Mouse (Mus musculus) urinary bladder, postnatal 36 days (tissue): ENCODE data around the gene Strada.

Experiments
- DNase-seq, 2 experiments: peaks; one replicate each; pipeline ENCODE4 v3.0.0; 2022; ENCODE audit warnings: low spot score in 2 of 2, mixed read lengths in 1 of 2

Gene Strada

GRCm38 (mm10) chr11:106187326-106187725, 14.6 kb downstream of the Strada start:
- no peak for DNase-seq

GRCm38 (mm10) chr11:106180449-106180801, 21.5 kb downstream of the Strada start:
- no peak for DNase-seq

- DNase-seq = no peak
Measured at GRCm38 (mm10) chr11:106179711-106180448, 22.1 kb downstream of the Strada start.

GRCm38 (mm10) chr11:106178036-106178782, 23.8 kb downstream of the Strada start:
- DNase-seq = no peak

DNA sequence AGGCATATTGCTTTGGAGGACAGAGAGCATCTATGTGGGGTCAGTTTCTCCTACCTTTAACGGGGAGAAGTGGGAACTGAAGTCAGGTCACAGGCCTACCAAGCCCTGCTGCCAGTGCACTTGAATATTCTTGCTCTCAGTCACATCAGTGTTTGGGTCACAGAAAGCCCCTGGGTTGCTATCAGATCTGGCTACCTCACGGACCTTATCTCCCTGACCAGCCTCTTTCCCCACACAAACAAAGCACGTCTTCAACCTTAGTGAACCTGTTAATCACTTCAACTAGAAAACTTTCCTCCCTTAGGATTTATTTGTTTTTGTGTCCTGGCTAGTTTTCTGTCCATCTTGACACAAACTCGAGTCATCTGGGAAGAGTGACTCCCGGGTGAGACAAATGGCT, 25.6 kb downstream of the Strada start:
- no peak for DNase-seq

GRCm38 (mm10) chr11:106175081-106175480, 26.9 kb downstream of the Strada start:
- no peak for DNase-seq

DNA sequence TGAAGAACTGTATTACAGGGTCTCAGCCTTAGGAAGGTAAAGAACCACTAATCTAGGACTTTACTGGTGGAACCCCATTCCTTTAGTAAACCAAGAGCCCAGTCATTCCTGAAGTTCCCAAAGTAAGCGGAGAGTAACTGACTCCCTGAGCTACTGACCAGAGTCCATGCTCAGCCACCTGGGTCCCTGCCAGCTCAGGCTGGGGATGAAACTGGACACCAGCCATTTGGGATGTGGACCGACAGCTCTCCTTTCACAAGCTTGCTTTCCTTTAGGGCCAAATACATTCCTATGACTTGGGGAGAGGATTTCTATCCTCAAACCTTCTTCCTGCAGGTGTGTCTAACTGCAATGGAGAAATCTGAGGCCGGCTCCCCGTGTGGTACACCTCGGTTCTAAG, 27.6 kb downstream of the Strada start:
- DNase-seq = peak in 1 of 2 experiments; percentile 29

GRCm38 (mm10) chr11:106173228-106173627, 28.7 kb downstream of the Strada start:
- DNase-seq = no peak

GRCm38 (mm10) chr11:106170807-106171206, 31.2 kb downstream of the Strada start:
- no peak for DNase-seq

DNA sequence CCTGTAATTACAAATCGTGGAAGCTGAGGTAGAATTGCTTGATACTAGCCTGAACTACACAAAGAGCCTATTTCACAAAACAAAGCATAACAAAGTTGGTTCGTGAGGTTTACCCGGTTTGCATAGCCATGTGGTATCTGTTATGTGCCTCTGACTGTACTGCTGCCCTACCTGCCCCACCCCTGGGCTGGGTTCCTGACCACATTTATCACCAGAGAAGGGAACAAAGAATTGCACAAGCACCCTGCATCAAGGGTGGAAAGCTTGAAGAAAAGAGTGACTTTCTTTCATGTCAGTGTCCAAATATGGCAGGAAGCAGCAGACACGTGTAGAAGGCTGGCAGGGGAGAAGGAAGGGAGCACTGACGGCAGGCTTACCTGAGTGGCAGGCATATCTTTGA, 34.5 kb downstream of the Strada start:
- DNase-seq = no peak

- no peak for DNase-seq
Measured at GRCm38 (mm10) chr11:106164601-106165180, 37.3 kb downstream of the Strada start.

DNA sequence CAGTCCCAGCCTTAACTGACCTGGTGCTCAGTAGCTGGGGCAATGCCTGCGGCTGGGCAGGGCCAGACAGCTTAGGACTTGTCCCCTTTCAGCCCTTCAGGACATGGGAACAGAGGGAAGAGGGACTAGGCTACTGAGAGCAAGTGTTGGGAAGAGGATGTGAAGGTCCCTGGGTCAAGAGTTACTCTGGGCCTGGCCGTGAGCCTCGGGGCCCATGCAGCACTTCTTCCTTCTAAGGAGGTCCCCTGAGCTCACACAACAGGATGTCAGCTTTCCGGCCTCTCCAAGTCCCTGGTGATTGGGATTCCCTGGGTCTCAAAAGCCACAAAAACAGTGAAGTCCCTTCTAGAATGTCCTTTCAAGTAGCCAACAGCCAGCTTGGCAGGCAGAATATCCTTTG, 38.4 kb downstream of the Strada start:
- no peak for DNase-seq

DNA sequence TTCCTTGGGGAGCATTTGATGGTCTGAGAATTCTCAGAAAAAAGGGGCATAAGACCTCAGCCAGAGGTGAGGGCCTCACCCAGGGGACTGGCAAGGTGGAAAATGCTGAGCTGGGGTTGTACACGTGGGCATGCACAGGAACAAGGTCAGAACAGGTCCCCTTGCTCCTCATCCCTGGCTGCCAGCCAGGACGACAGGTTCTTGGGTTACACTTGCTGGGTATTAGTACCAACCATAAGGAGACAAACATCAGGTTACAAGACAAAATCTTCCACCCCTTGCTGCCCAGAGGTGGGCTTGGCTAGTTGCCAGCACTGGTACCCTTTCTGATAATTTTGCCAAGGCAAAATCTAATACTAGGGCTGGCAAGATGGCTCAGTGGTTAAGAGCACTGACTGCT, 39.7 kb downstream of the Strada start:
- no peak for DNase-seq

GRCm38 (mm10) chr11:106160841-106161721, 40.9 kb downstream of the Strada start, which contains the start of the genes Gm10840 and Limd2:
TSS of gene Gm10840 (plus strand) at chr11:106160850.
TSS of gene Limd2 (minus strand) at chr11:106160860.
- peak in 1 of 2 experiments; percentile 20 for DNase-seq

DNA sequence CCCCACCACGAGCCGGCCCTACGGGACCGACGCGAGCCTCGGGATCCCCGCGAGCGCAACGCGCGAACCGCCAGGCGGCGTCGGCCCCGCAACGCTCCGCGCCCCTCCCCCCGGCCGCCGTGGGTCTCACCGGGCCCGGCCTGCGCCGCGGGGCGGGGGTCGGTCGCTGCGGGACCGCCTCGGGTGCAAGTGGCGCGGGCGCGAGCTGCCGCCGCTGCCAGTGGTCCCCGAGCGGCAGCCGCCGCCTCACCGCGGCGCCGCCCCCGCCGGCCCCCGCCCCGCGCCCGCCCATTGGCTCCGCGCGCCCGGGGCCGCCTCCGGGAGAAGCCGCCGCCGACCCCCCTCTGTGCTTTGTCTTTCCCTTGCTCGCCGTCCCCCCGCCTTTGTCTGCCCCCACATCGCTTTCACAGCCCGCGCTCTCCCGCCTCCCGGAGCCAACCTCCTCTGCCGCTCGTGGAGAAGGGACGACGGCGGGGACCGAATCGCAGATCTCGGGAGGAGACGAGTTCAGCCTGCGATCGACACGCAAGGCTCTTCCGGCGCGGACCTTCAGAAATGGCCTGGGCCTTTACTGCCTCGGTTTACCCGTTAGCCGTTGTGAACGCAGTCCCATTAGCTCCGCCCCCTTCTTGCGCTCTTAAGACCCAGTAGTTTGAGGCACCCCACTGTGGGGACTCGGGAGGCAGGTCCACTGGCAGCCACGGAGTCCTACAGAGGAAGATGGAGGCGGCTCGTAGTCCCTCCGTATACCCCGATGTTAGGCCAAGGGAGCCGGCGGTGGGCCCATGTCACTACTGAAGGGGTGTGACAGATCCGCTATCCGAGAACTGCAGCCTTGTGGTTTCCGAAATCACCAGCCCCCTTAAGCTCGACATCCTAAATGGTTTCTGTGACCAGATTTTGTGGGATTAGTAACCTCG, 41.8 kb downstream of the Strada start:
- peak; percentile 55 to 63 for DNase-seq

DNA sequence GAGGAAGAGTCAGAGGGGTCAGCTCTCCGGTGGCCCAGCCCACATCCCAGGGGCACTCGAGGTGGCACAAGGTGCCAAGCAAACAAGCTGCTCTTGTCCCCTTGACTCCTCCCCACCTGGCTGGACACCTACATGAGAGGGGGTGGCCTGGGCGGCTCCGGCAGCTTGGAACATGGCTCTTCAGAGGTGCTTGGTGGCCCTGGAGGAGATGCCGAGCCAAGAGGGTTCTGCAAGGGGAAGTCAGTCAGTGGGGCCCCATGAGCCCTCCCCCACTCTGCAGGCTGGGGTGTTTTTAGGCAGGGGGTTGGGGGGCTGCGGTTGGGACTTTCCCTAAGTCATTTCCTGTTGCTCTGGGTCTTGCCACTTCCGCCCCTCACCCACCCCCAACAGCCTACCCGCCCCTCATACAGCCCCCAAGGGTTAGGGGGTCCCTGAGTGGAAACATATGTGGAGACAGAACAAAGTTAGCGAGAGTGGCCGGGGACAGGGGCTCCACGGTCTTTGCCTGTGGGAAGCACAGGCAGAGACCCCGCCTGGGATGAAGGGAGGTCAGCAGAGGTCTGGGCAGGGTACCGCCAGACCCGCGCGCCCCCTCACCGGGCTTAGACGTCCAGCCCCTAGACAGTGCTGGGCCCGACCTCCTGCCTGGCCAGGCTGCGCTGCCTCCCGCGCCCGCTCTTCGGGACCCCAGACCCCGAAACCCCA, 42.6 kb downstream of the Strada start:
- DNase-seq = no peak

- no peak for DNase-seq
Measured at GRCm38 (mm10) chr11:106158930-106159215, 43.1 kb downstream of the Strada start.

DNA sequence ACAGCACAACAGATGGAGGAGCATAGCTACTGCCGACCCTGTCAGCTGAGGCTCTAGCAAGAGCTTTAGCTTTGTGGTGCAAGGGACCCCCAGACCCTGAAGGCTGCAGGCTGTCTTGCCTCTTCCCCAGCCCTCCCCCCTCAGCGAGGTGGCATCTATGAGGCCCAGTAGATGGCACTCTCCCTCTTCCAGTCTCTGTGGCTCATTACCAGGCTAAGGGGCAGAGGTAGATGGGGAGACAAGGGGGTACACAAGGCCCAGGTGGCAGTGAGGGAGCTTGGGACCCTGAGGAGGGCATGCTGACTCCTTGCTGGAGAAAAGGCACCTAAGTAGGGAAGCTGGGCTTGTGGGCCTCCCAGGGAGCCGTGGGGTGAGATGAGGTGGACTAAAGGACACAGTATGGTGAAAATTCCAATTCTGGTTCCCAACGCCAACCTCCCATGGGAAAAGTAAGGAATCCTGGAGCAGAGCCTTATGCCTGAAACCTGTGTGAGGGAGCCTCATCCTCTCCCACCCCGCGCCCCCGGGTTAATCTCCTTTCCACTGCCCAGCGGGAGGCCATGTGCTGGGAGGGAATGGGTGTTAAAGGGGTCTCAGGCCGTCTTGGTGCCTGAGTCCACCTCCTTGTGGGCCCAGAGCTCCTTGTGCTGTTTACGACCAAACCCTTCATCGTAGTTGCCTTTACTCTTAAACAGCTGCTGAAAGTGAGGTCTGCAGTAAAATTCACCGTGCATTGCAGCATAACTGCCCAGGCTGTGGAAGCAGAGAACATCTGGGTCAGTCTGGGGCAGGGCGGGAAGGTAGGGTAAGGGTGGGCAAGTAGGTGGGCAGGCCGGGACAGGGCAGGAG, 43.7 kb downstream of the Strada start:
- no peak for DNase-seq

GRCm38 (mm10) chr11:106157154-106157553, 44.8 kb downstream of the Strada start:
- no peak for DNase-seq
